Mouse (Mus musculus): ENCODE results near the gene Arpc1b.

DNA sequence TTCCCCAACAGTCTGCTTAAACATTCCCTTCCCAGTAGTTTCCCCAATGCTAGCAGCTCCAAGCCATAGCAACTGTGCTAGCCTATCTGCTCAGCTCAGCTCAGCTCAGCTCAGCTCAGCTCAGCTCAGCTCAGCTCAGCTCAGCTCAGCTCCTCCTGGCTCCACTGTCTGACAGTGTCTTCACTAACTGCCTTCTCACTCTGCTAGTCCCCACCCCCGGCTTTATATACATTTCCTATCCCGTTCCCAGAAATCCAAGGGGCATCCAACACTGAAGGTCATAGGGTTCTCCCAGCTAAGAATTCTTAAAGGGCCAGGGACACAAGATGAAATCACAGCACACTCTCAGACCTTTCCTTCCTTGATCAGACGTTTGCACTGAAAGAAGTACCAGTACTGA lies 50.7 kb downstream of the Arpc1b start:
- TF ChIP-seq CTCF (IDR thresholded peaks at IDR 0.05; ENCODE audit: low read depth) = no peak
- TF ChIP-seq EP300 (IDR thresholded peaks at IDR 0.05; ENCODE audit: low read depth) = no peak
